Mouse (Mus musculus) small intestine, adult 2 months (tissue): ENCODE results near the gene Aph1b. TPM values are rescaled to one million over a fixed set of nuclear protein-coding genes. Genes with fewer than 3 reads are reported as not detected.
"Not testable (repeated sequence)": the region's sequence is repeated elsewhere in the genome, so short reads cannot be mapped to it uniquely, and the experiment has no call there.

Source experiments
- H3K27ac ChIP-seq: fragments of 200-500 bp; 2 replicates; pipeline ENCODE4 v1.5.1; 2012; ENCODE audit warnings: low read depth, low read length, control low read depth, inconsistent platforms; ENCODE audit not compliant: insufficient read depth
- H3K27me3 ChIP-seq: fragments of 200-500 bp; 2 replicates; pipeline ENCODE4 v1.6.1; 2012; ENCODE audit warnings: mild to moderate bottlenecking, moderate library complexity, low read length, inconsistent platforms; ENCODE audit not compliant: control insufficient read depth, insufficient read depth
- H3K36me3 ChIP-seq: fragments of 200-500 bp; 2 replicates; pipeline ENCODE4 v1.6.1; 2012; ENCODE audit warnings: mild to moderate bottlenecking, low read length, control low read depth, inconsistent platforms; ENCODE audit not compliant: control insufficient read depth, insufficient read depth
- H3K4me1 ChIP-seq: fragments of 200-500 bp; 2 replicates; pipeline ENCODE4 v1.6.1; 2012; ENCODE audit warnings: low read length, inconsistent platforms, mixed read lengths; ENCODE audit not compliant: control insufficient read depth, insufficient read depth, insufficient read length
- H3K4me3 ChIP-seq: fragments of 200-500 bp; 2 replicates; pipeline ENCODE4 v1.5.1; 2012; ENCODE audit warnings: low read depth, mild to moderate bottlenecking, control low read depth, inconsistent platforms, low read length, moderate library complexity
- CTCF ChIP-seq: fragments of 200-500 bp; IDR thresholded peaks from 2 replicates; pipeline ENCODE4 v1.5.1; 2012; ENCODE audit warnings: low read depth, mild to moderate bottlenecking, control low read depth, inconsistent platforms, low read length, moderate library complexity, mixed read lengths; ENCODE audit not compliant: insufficient replicate concordance, insufficient read length; ENCODE audit errors: extremely low read depth
- POLR2A ChIP-seq: fragments of 200-500 bp; IDR thresholded peaks from 2 replicates; pipeline ENCODE4 v1.6.1; 2012; ENCODE audit warnings: low read depth, mild to moderate bottlenecking, control low read depth, inconsistent platforms, low read length, moderate library complexity
- WGBS: fragments of 180-500 bp; shearing (Covaris S2); methylation state at CpG from one replicate; pipeline ENCODE4 v1.1.7; 2018; 5-methylcytosine and 5-hydroxymethylcytosine counted together
- polyA plus RNA-seq: library from polyadenylated mRNA; depleted of rRNA; stranded (reverse); fragments of >200 nt; gene quantifications from 2 replicates; pipeline ENCODE4 v1.2.3, GENCODE M21; 2012

Aph1b gene
- polyA plus RNA-seq, 1 experiment = 0.68 TPM

DNA sequence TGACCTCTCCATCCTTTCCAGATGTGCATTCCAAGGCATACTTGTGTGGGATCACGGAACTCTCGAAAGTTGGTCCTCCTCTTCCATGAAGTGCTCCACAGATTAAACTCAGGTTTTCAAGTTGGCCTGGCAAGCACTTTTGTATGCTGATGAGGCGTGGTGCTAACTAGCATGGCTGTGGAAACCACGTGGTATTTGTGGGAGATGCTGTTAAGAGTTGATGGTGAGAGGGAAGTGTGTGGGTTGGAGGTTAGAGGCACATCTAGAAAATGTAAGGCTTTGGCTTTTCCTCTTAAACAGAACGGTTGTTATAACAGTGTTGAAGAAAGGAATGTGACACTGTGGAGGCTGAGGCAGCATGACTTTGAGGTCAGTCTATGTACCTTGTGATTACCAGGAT lies 25.7 kb upstream of the Aph1b start:
- Histone ChIP-seq H3K27me3 (no peaks in the 10 kb centered on the region), H3K4me3 (no peak overlapping the region), H3K36me3 (no peaks in the 10 kb centered on the region), H3K4me1 (no peaks in the 10 kb centered on the region), H3K27ac (no peak overlapping the region)
- TF ChIP-seq CTCF (no peak), POLR2A (no peak)
- 76% methylated on average over 5 of the region's 5 CpGs for WGBS

DNA sequence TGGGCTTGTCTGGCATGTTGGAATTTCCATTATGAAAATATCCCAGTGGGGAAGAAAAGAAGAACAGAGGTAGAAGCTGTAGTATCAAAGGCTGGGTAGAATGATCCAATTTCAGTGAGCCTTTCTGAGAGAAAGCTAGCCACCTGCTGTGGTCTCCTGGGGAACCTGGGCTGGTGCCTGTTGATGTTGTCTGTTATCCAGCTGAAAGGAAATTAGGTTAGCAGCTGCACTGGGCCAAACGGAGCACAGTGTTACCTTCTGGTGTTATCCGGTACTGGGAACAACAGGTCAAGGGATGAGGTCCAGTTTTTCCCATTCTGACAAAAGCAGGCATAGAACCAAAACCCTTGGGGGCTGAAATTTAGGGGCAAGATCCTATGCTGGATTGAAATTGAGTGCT lies 18.1 kb upstream of the Aph1b start:
- Histone ChIP-seq H3K36me3 (no peaks in the 10 kb centered on the region), H3K27me3 (no peaks in the 10 kb centered on the region), H3K4me1 (no peaks in the 10 kb centered on the region), H3K27ac (no peak overlapping the region), H3K4me3 (no peak overlapping the region)
- 72% methylated on average over 2 of the region's 2 CpGs for WGBS
- TF ChIP-seq CTCF = no peak
- no peak for TF ChIP-seq POLR2A

DNA sequence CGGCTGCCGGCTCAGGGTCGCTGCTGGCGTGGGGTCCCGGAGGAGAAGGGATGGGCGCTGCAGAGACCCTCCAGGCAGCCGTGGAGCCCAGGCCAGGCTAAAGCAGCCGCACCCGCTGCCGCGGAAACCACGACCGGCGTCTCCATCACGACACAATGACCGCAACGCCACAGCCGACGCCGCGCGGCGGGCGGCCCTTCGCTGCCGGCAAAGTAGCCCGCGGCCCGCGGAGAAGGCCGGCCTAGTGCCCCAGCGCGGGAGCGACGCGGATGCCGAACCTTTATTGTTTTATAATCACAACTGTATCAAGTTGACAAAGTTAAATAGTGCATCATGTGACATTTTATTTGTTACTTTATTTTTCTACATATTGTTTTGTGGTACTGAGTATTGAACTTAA lies 10.7 kb upstream of the Aph1b start:
- not testable (repeated sequence) for H3K36me3 ChIP-seq, H3K4me1 ChIP-seq, H3K27me3 ChIP-seq, H3K27ac ChIP-seq
- H3K4me3 ChIP-seq = peak overlapping the region; percentile 40
- WGBS = 10% methylated on average over 32 of the region's 37 CpGs

DNA sequence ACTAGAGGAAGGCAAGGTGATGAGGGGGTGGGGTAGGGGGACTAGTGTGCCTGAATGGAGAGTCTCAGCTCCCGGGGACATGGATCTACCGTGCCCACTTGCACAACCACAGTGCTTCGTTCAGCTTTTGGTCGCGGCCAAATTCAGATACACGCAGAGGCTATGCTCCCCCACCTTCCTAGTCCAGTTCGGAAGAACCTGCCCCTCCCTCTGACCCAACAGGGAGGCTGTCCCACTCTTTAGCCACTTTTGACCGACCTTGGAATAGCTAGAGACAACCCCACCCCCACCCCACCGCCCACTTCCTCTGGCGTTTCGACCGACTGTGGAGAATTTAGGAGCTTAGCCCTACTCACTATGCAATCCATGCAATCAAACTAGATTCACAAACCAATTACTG lies 6.7 kb upstream of the Aph1b start:
- H3K4me3 ChIP-seq = no peak overlapping the region
- no peak for TF ChIP-seq CTCF
- TF ChIP-seq POLR2A = no peak

DNA sequence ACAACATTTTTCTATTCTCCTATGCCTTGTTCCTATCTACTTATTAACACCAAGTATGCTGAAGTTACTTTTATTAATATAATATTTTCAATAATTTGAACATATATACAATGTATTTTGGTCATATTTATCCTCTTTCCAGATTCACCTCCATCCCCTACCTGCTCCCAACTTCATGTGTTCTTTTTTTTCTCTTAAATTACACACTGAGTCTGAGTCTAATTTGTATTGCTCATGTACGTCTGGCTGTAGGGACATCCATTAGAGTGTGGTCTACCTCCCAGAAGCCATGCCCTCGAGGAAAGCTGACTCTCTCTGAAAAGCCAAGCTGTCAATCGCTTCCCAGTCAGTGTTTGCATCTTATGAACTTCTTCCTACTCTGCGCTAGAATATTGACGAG lies 1.4 kb upstream of the Aph1b start, which contains the start of gene Gm10647:
Gene Gm10647, plus strand, starts transcription at position 301 of the 400 bp plus-strand sequence.
- WGBS = 79% methylated on average over 5 of the region's 5 CpGs

More for the DNA sequence above, 6.7 kb upstream of the Aph1b start:
- Histone ChIP-seq H3K27ac (no peak overlapping the region), H3K36me3 (no peaks in the 10 kb centered on the region), H3K4me1 (0 out of 2 replicates have a peak, but pooled peaks cover 2% of the 10 kb centered on the region), H3K27me3 (peaks cover 3% of the 10 kb centered on the region; the same call in 1 of the 2 replicates)
- WGBS = 59% methylated on average over 12 of the region's 12 CpGs

DNA sequence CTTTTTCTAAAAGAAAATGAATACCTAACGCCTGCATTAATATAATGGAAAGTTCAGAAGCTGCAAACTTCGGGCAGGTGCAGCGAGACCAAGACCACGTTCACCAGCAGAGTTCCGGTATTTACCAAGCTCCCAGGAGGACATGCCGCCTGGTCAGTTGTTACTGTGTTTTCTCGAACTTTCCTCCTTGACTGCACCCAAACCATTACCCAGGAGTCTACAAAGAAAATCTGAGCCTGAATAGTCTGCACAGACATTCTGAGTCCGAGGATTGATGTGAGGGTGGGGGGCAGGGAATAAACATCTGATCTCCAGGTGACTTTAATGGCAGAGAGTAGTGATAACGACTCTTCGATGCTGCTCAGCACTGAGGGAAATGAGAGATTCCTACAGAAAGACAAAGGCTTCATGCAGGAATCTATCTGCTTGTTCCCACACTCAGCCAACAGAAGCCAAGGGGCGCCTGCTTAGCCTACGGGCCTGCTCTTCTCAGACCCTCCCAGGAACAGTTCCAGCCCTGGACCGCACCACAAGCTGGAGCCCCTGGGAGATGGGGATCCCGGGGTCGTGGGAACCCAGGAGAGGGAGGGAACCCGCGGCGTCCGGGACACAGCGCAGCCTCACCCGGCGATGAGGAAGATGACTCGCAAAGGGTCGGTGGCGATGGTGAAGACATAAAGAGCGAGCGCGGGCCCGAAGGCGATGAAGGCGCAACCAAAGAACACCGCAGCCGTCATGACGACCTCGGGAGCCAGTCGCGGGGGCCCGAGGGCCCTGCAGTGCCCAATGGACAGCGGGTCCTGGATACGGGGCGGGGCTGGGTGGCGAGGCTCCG lies 444 bp downstream of the Aph1b start:
- Histone ChIP-seq H3K4me1 (no peaks in the 10 kb centered on the region), H3K4me3 (peak overlapping the region; percentile 74), H3K27me3 (no peaks in the 10 kb centered on the region), H3K27ac (peak overlapping the region; percentile 19; the same call in 1 of the 2 replicates), H3K36me3 (no peaks in the 10 kb centered on the region)
- TF ChIP-seq POLR2A (0 out of 2 replicates have a peak, but pooled peaks have one; percentile 6), CTCF (no peak)
- WGBS = 2% methylated on average over 43 of the region's 43 CpGs

More for the DNA sequence above, 1.4 kb upstream of the Aph1b start, which contains the start of gene Gm10647:
- H3K27me3 ChIP-seq = no peaks in the 10 kb centered on the region
- H3K4me1 ChIP-seq = no peaks in the 10 kb centered on the region
- H3K4me3 ChIP-seq = peak within 1 kb of the TSS; percentile 74
- no peak within 1 kb of the TSS for H3K27ac ChIP-seq
- TF ChIP-seq POLR2A = no peak
- no peaks in the 10 kb centered on the region for H3K36me3 ChIP-seq

DNA sequence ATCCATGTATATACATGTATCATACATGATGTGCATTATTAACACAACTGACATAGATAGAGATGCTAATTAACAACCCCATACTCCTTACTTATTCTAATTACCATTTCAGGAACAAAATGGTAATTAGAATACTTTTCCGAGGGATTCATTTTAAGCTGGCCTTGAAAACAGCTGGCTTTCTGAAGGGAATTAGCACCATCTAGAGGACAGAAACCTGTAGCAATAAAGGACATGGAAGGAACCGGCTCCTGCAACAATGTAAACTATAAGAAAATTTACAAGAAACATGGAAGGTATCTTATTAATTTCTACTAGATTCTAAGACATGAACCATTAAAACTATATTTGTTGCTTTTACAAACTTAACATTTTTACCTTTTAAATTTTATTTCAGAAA lies 7.5 kb downstream of the Aph1b start:
- 4% methylated on average over 2 of the region's 2 CpGs for WGBS
- Histone ChIP-seq H3K36me3 (no peaks in the 10 kb centered on the region), H3K27me3 (no peaks in the 10 kb centered on the region), H3K4me1 (no peaks in the 10 kb centered on the region), H3K4me3 (no peak overlapping the region), H3K27ac (no peak overlapping the region)
- TF ChIP-seq CTCF = no peak
- TF ChIP-seq POLR2A = no peak
